Mouse (Mus musculus) heart, postnatal 0 days (tissue): ENCODE results near the gene Phactr3. TPM values are rescaled to one million over a fixed set of nuclear protein-coding genes. Genes with fewer than 3 reads are reported as not detected.

ENCODE experiments used
- ATAC-seq: fragments of 200-750 bp; cut with Nextera tagmentation; 2 replicates; pipeline ENCODE4 v1.8.0; 2017; ENCODE audit warnings: low read depth, moderate number of reproducible peaks, moderate library complexity; ENCODE audit not compliant: insufficient read depth
- DNase-seq: peaks from one replicate; pipeline ENCODE4 v3.0.0-alpha.2; 2016; ENCODE audit warnings: low spot score
- H3K27ac ChIP-seq: fragments of 300-500 bp; sonication (generic); 2 replicates; pipeline ENCODE4 v1.5.1; 2014; ENCODE audit warnings: low read depth, mild to moderate bottlenecking
- H3K27me3 ChIP-seq: fragments of 300-500 bp; sonication (generic); 2 replicates; pipeline ENCODE4 v1.6.1; 2014; ENCODE audit warnings: low read length, mixed read lengths; ENCODE audit not compliant: control insufficient read depth, insufficient read depth
- H3K36me3 ChIP-seq: fragments of 300-500 bp; sonication (generic); replicated peaks from 2 replicates; pipeline ENCODE4 v1.6.1; 2014; ENCODE audit warnings: low read length, mixed read lengths; ENCODE audit not compliant: control insufficient read depth, insufficient read depth
- H3K4me1 ChIP-seq: fragments of 300-500 bp; sonication (generic); 2 replicates; pipeline ENCODE4 v1.6.1; 2014; ENCODE audit warnings: antibody characterized with exemption; ENCODE audit not compliant: control insufficient read depth, insufficient read depth
- H3K4me2 ChIP-seq: fragments of 300-500 bp; sonication (generic); 2 replicates; pipeline ENCODE4 v1.6.1; 2014; ENCODE audit warnings: low read depth, mild to moderate bottlenecking, low read length, moderate library complexity
- H3K4me3 ChIP-seq: fragments of 300-500 bp; sonication (generic); 2 replicates; pipeline ENCODE4 v1.5.1; 2014; ENCODE audit warnings: low read depth, low read length
- H3K9ac ChIP-seq: fragments of 300-500 bp; sonication (generic); replicated peaks from 2 replicates; pipeline ENCODE4 v1.6.1; 2014; ENCODE audit warnings: low read depth, low read length, mixed read lengths
- H3K9me3 ChIP-seq: fragments of 300-500 bp; sonication (generic); replicated peaks from 2 replicates; pipeline ENCODE4 v1.6.1; 2016; ENCODE audit warnings: low read length; ENCODE audit not compliant: control insufficient read depth
- CTCF ChIP-seq: IDR thresholded peaks from 2 replicates; pipeline ENCODE4 v1.5.1; 2016; ENCODE audit warnings: antibody characterized with exemption, control low read depth, low read depth
- EP300 ChIP-seq: IDR thresholded peaks from 2 replicates; pipeline ENCODE4 v1.6.1; 2016; ENCODE audit warnings: antibody characterized with exemption, low read depth
- WGBS: fragments of 180-500 bp; shearing (Covaris S2); extraction: QIAGEN DNeasy Blood & Tissue Kit; methylation state at CpG from one replicate; pipeline ENCODE4 v1.1.7; 2014; 5-methylcytosine and 5-hydroxymethylcytosine counted together
- polyA plus RNA-seq: library from polyadenylated mRNA; unstranded; fragments of >200 nt; fragmentation: Nextera tagmentation; extraction: Ambion mirVana; gene quantifications from 2 replicates; pipeline ENCODE4 v1.2.1, GENCODE M21; 2015
- total RNA-seq: library from RNA; depleted of rRNA; stranded (reverse); fragments of >200 nt; gene quantifications from 2 replicates; pipeline ENCODE4 v1.2.3, GENCODE M21; 2014; ENCODE audit warnings: low replicate concordance

Phactr3 gene
- total and polyA plus RNA-seq, 2 experiments from 2014 or later = 3.6 to 4.0 TPM

DNA sequence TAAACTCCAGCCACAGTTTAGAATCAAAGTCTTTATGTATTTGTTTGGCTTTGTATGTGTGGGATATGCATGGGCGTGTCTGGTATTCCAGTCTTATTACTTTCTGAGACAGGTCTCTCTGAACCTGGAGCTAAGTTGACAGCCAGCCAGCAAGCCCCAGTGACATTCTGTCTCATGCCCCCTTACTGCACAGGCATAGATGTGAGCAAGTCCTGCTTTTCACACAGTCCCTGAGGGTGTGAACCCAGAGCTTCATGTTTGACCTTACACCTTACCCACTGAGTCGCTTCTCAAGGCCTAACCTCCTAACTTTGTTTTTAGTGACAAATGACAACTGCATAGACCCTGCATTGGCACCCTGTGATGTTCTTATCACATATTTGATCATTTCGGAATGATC is 169.9 kb downstream of the Phactr3 start:
- H3K27me3 ChIP-seq = no peaks in the 10 kb centered on the region
- H3K4me2 ChIP-seq = no peak overlapping the region
- no peaks in the 10 kb centered on the region for H3K4me1 ChIP-seq
- no peak for TF ChIP-seq EP300
- WGBS = 77% methylated on average over 3 of the region's 3 CpGs
- ATAC-seq (no peak), DNase-seq (no peak)
- H3K9ac ChIP-seq = no peak overlapping the region
- H3K4me3 ChIP-seq = no peak overlapping the region
- H3K36me3 ChIP-seq = no peaks in the 10 kb centered on the region
- H3K9me3 ChIP-seq = no peaks in the 10 kb centered on the region
- H3K27ac ChIP-seq = no peak overlapping the region

- TF ChIP-seq EP300 = no peak
- TF ChIP-seq CTCF = no peak
- H3K4me3 ChIP-seq = no peak overlapping the region
- no peak overlapping the region for H3K9ac ChIP-seq
- no peaks in the 10 kb centered on the region for H3K4me1 ChIP-seq
- H3K4me2 ChIP-seq = no peak overlapping the region
- H3K27ac ChIP-seq = no peak overlapping the region
- H3K9me3 ChIP-seq = no peaks in the 10 kb centered on the region
- ATAC-seq (no peak), DNase-seq (no peak)
- H3K36me3 ChIP-seq = no peaks in the 10 kb centered on the region
- WGBS = 53% methylated on average over 8 of the region's 8 CpGs
- no peaks in the 10 kb centered on the region for H3K27me3 ChIP-seq
Observed at GRCm38 (mm10) chr2:178303453-178304187, 184.8 kb downstream of the Phactr3 start.

DNA sequence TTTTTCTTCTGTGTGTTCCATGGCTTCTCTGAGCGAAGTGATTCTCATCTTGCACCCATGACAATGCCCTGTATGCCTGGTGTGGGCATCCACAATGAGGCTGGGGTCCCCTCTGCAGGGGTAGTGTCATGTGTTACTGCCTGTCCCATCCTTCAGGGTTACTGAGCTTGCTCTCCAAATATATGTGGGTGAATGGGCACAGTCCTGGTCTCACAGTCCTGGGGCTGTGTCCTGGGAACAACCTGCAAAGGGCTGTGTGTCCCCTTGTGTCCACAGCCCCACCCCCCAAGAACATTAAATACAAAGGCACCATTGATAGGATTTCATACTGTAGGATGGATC is 185.4 kb downstream of the Phactr3 start:
- no peak overlapping the region for H3K4me3 ChIP-seq
- no peak overlapping the region for H3K4me2 ChIP-seq
- H3K27me3 ChIP-seq = no peaks in the 10 kb centered on the region
- no peak overlapping the region for H3K9ac ChIP-seq
- no peak for ATAC-seq
- WGBS = 38% methylated on average over 1 of the region's 1 CpGs
- H3K9me3 ChIP-seq = no peaks in the 10 kb centered on the region
- TF ChIP-seq EP300 = no peak
- no peak for TF ChIP-seq CTCF
- no peak overlapping the region for H3K27ac ChIP-seq
- no peak for DNase-seq
- H3K36me3 ChIP-seq = no peaks in the 10 kb centered on the region
- no peaks in the 10 kb centered on the region for H3K4me1 ChIP-seq

GRCm38 (mm10) chr2:178304669-178305068 is 185.9 kb downstream of the Phactr3 start:
- DNase-seq = no peak
- 54% methylated on average over 6 of the region's 6 CpGs for WGBS

DNA sequence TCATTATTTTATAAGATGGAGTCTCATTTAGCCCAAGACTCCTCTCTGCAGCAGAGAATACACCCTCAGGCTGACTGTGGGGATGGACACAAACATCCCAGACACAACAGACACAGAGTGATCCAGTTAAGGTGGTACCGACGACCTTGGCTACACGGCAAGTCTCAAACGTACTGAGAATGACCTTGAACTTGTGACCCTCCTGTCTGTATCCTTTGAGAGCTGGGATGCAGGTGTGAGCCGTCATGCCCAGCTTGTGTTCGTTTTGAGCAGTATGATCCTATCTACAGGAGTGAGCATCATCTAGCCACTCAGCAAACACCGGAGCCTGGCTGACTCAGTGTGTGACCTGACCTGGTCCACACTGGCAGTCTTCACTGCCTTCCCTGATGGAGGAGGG is 194.8 kb downstream of the Phactr3 start:
- Histone ChIP-seq H3K27me3 (no peaks in the 10 kb centered on the region), H3K4me2 (no peak overlapping the region), H3K4me3 (no peak overlapping the region), H3K27ac (no peak overlapping the region), H3K9ac (no peak overlapping the region), H3K9me3 (no peaks in the 10 kb centered on the region), H3K4me1 (no peaks in the 10 kb centered on the region), H3K36me3 (no peaks in the 10 kb centered on the region)
- TF ChIP-seq CTCF = no peak
- WGBS = 59% methylated on average over 7 of the region's 7 CpGs
- ATAC-seq (no peak), DNase-seq (no peak)

More at GRCm38 (mm10) chr2:178304669-178305068, 185.9 kb downstream of the Phactr3 start:
- Histone ChIP-seq H3K36me3 (no peaks in the 10 kb centered on the region), H3K4me1 (no peaks in the 10 kb centered on the region), H3K4me3 (no peak overlapping the region), H3K27me3 (no peaks in the 10 kb centered on the region), H3K27ac (no peak overlapping the region), H3K4me2 (no peak overlapping the region), H3K9ac (no peak overlapping the region), H3K9me3 (no peaks in the 10 kb centered on the region)
- no peak for TF ChIP-seq EP300
- no peak for TF ChIP-seq CTCF
- no peak for ATAC-seq

- H3K27ac ChIP-seq = no peak overlapping the region
- no peak overlapping the region for H3K4me3 ChIP-seq
- H3K27me3 ChIP-seq = no peaks in the 10 kb centered on the region
- H3K36me3 ChIP-seq = no peaks in the 10 kb centered on the region
- no peak for DNase-seq
- no peak overlapping the region for H3K4me2 ChIP-seq
- no peaks in the 10 kb centered on the region for H3K9me3 ChIP-seq
- no peaks in the 10 kb centered on the region for H3K4me1 ChIP-seq
- TF ChIP-seq CTCF (no peak), EP300 (no peak)
- no peak for ATAC-seq
- 83% methylated on average over 1 of the region's 1 CpGs for WGBS
- H3K9ac ChIP-seq = no peak overlapping the region
Observed at GRCm38 (mm10) chr2:178316281-178316680, 197.5 kb downstream of the Phactr3 start.
